Comparison of ENCODE assay signal across 23 mouse cellular contexts in genomic region chr11:52557836-52558235, GRCm38 (mm10).
DNase-seq lines count a peak whose midpoint lies in the region; ATAC-seq lines count a peak whose summit lies in the region.
"Had no signal": no experiment of that assay in that cellular context is flagged by ENCODE, and none has a peak within 500 bp of the region (broad histone marks: within the 10 kb centered on the region; RNA-seq: fewer than 3 reads in every experiment).

No protein-coding gene starts in this region.

- H3K4me2 ChIP-seq in kidney, embryonic 14.5 days (replicated peaks; ENCODE audit: low read depth, low read length): no peak overlapping the region
- no peak overlapping the region for H3K4me2 ChIP-seq in kidney, embryonic 16.5 days (replicated peaks; ENCODE audit: low read depth, low read length)
- H3K4me2 ChIP-seq: embryonic facial prominence, embryonic 12.5 days; forebrain, embryonic 13.5 days; forebrain, embryonic 15.5 days had no signal

- H3K27me3 ChIP-seq in kidney, embryonic 14.5 days (ENCODE audit: control insufficient read depth, insufficient read depth, low read length): no peaks in the 10 kb centered on the region
- peaks cover 4% of the 10 kb centered on the region; the same call in 1 of the 2 replicates for H3K27me3 ChIP-seq in kidney, embryonic 16.5 days (ENCODE audit: insufficient read depth, low read length)
- H3K27me3 ChIP-seq: embryonic facial prominence, embryonic 12.5 days; forebrain, embryonic 13.5 days; forebrain, embryonic 15.5 days; Patski had no signal

- peak; percentile 14 for DNase-seq in kidney, adult 18-20 months
- peak; percentile 19 to 60 for DNase-seq in kidney, adult 8-10 months
- DNase-seq in kidney, postnatal 36 days: peak; percentile 42 to 73
- DNase-seq in kidney, postnatal 14 days: no peak
- peak; percentile 74 for DNase-seq in yolk sac, embryonic 10.5 days (ENCODE audit: low spot score)
- DNase-seq: adrenal gland, adult 8-10 months; adrenal gland, postnatal 14 days; adrenal gland, postnatal 36 days; cerebellum, adult 11-12 months; cerebellum, adult 2 months; cerebellum, adult 9-10 months; cerebellum, postnatal 10 days; cerebellum, postnatal 25 days had no signal

- H3K9me3 ChIP-seq in kidney, embryonic 14.5 days (ENCODE audit: control insufficient read depth, low read length): no peaks in the 10 kb centered on the region
- no peaks in the 10 kb centered on the region for H3K9me3 ChIP-seq in kidney, embryonic 16.5 days (ENCODE audit: low read length)
- H3K9me3 ChIP-seq: embryonic facial prominence, embryonic 10.5 days; embryonic facial prominence, embryonic 12.5 days; forebrain, embryonic 13.5 days; forebrain, embryonic 15.5 days; G1E had no signal

- no peaks in the 10 kb centered on the region for H3K36me3 ChIP-seq in kidney, embryonic 14.5 days (ENCODE audit: control insufficient read depth, insufficient read depth, low read length)
- H3K36me3 ChIP-seq in kidney, embryonic 16.5 days (ENCODE audit: insufficient read depth, low read length): no peaks in the 10 kb centered on the region
- H3K36me3 ChIP-seq: embryonic facial prominence, embryonic 10.5 days; embryonic facial prominence, embryonic 12.5 days; forebrain, embryonic 15.5 days; G1E had no signal

- WGBS in kidney, embryonic 14.5 days: 82% methylated on average over 3 of the region's 3 CpGs
- WGBS in kidney, embryonic 16.5 days: 85% methylated on average over 3 of the region's 3 CpGs

- no peak overlapping the region for H3K4me3 ChIP-seq in kidney, embryonic 14.5 days (ENCODE audit: low read length)
- no peak overlapping the region for H3K4me3 ChIP-seq in kidney, embryonic 16.5 days (ENCODE audit: low read length)
- H3K4me3 ChIP-seq: embryonic facial prominence, embryonic 10.5 days; embryonic facial prominence, embryonic 12.5 days; forebrain, embryonic 13.5 days; forebrain, embryonic 15.5 days had no signal

- H3K9ac ChIP-seq in kidney, embryonic 14.5 days (ENCODE audit: low read depth, low read length): no peak overlapping the region
- no peak overlapping the region for H3K9ac ChIP-seq in kidney, embryonic 16.5 days (replicated peaks; ENCODE audit: low read length)
- H3K9ac ChIP-seq: embryonic facial prominence, embryonic 12.5 days; forebrain, embryonic 13.5 days; forebrain, embryonic 15.5 days had no signal

- H3K4me1 ChIP-seq in kidney, embryonic 14.5 days (ENCODE audit: control insufficient read depth, insufficient read depth, low read length): peaks cover 11% of the 10 kb centered on the region; the same call in 1 of the 2 replicates
- H3K4me1 ChIP-seq in kidney, embryonic 16.5 days (ENCODE audit: insufficient read depth, low read length): peaks cover 4% of the 10 kb centered on the region; the same call in 1 of the 2 replicates
- H3K4me1 ChIP-seq: forebrain, embryonic 13.5 days; forebrain, embryonic 15.5 days had no signal

- ATAC-seq in kidney, embryonic 14.5 days (ENCODE audit: low FRiP score, low TSS enrichment): no peak
- ATAC-seq in kidney, embryonic 16.5 days (ENCODE audit: low FRiP score, low TSS enrichment): no peak
- no peak for ATAC-seq in CD4-positive, CD25-positive, alpha-beta regulatory T cell, adult 4 months
- ATAC-seq: activated CD4-positive, CD25-positive, alpha-beta regulatory T cell, adult 4 months; forebrain, embryonic 13.5 days; forebrain, embryonic 15.5 days; Patski had no signal

- no peak overlapping the region for H3K27ac ChIP-seq in kidney, embryonic 14.5 days (ENCODE audit: low read depth, low read length)
- H3K27ac ChIP-seq in kidney, embryonic 16.5 days (ENCODE audit: low read length): no peak overlapping the region
- H3K27ac ChIP-seq: embryonic facial prominence, embryonic 10.5 days; embryonic facial prominence, embryonic 12.5 days; forebrain, embryonic 13.5 days; forebrain, embryonic 15.5 days had no signal
